In genomic region chr7:60047481-60048201, GRCm38 (mm10) we compare ENCODE assay signal across 11 mouse cellular contexts. TPM values are rescaled to one million over a fixed set of nuclear protein-coding genes. Genes with fewer than 3 reads are reported as not detected.
DNase-seq lines count a peak whose midpoint lies in the region; ATAC-seq and TF ChIP-seq lines count a peak whose summit lies in the region.
"Had no signal": no experiment of that assay in that cellular context is flagged by ENCODE, and none has a peak within 500 bp of the region (broad histone marks: within the 10 kb centered on the region; RNA-seq: fewer than 3 reads in every experiment).

No protein-coding gene starts in this region.

- no peak for TF ChIP-seq POLR2A in cerebellum, adult 2 months (IDR thresholded peaks at IDR 0.05; ENCODE audit: borderline replicate concordance, insufficient read depth, low read length)

- no peak for TF ChIP-seq CTCF in cerebellum, adult 2 months (IDR thresholded peaks at IDR 0.05; ENCODE audit: borderline replicate concordance, insufficient read depth, low read depth, low read length)
- TF ChIP-seq CTCF in liver, postnatal 0 days (IDR thresholded peaks at IDR 0.05; ENCODE audit: low read depth), result no peak

- H3K4me1 ChIP-seq in cerebellum, adult 2 months (ENCODE audit: control insufficient read depth, insufficient read depth, low read length), result no peaks in the 10 kb centered on the region
- H3K4me1 ChIP-seq in midbrain, embryonic 16.5 days (ENCODE audit: control insufficient read depth, insufficient read depth, low read length), result no peaks in the 10 kb centered on the region
- H3K4me1 ChIP-seq in liver, postnatal 0 days (ENCODE audit: insufficient read depth), result no peaks in the 10 kb centered on the region

- no peaks in the 10 kb centered on the region for H3K36me3 ChIP-seq in midbrain, embryonic 16.5 days (ENCODE audit: control insufficient read depth, insufficient read depth, low read length)
- H3K36me3 ChIP-seq in liver, postnatal 0 days (replicated peaks; ENCODE audit: insufficient read depth, low read length), result no peaks in the 10 kb centered on the region

- H3K4me2 ChIP-seq in midbrain, embryonic 16.5 days (ENCODE audit: low read length), result peak overlapping the region; percentile 33
- no peak overlapping the region for H3K4me2 ChIP-seq in liver, postnatal 0 days (ENCODE audit: low read depth, low read length)

- peak overlapping the region; percentile 36 for H3K9ac ChIP-seq in midbrain, embryonic 16.5 days (ENCODE audit: low read depth, low read length)
- no peak overlapping the region for H3K9ac ChIP-seq in liver, postnatal 0 days (replicated peaks)

- H3K27ac ChIP-seq in cerebellum, adult 2 months (ENCODE audit: insufficient read depth, low read length), result no peak overlapping the region
- H3K27ac ChIP-seq in midbrain, embryonic 16.5 days (ENCODE audit: low read length), result peak overlapping the region; percentile 59
- no peak overlapping the region for H3K27ac ChIP-seq in liver, postnatal 0 days (ENCODE audit: low read depth)
- H3K27ac ChIP-seq: heart, adult 2 months had no signal

- peak overlapping the region; percentile 15 for H3K4me3 ChIP-seq in cerebellum, adult 2 months (replicated peaks; ENCODE audit: insufficient read depth, low read depth, low read length)
- peak overlapping the region; percentile 36 for H3K4me3 ChIP-seq in midbrain, embryonic 16.5 days (ENCODE audit: low read depth, low read length)
- no peak overlapping the region for H3K4me3 ChIP-seq in liver, postnatal 0 days (ENCODE audit: low read depth, low read length)
- H3K4me3 ChIP-seq: heart, adult 2 months had no signal

- no peaks in the 10 kb centered on the region; the same call in 1 of the 2 replicates for H3K9me3 ChIP-seq in midbrain, embryonic 16.5 days (replicated peaks; ENCODE audit: control insufficient read depth, low read length, poor library complexity, severe bottlenecking)
- no peaks in the 10 kb centered on the region for H3K9me3 ChIP-seq in liver, postnatal 0 days (ENCODE audit: low read length)

- peak; percentile 78 to 83 for DNase-seq in cerebellum, adult 2 months
- peak; percentile 73 to 77 for DNase-seq in cerebellum, postnatal 36 days
- peak; percentile 66 to 69 for DNase-seq in layer of hippocampus, adult 8-10 months (ENCODE audit: low spot score in 2 of 2)
- DNase-seq in liver, postnatal 0 days, result no peak
- no peak for DNase-seq in lung, adult 18-20 months
- no peak for DNase-seq in kidney, adult 11 months
- DNase-seq: heart, adult 2 months; kidney, postnatal 14 days; lung, postnatal 4 days; thymus, postnatal 14 days had no signal

- no peaks in the 10 kb centered on the region for H3K27me3 ChIP-seq in cerebellum, adult 2 months (ENCODE audit: control insufficient read depth, insufficient read depth, low read length)
- no peaks in the 10 kb centered on the region for H3K27me3 ChIP-seq in midbrain, embryonic 16.5 days (ENCODE audit: control insufficient read depth, insufficient read depth, low read depth, low read length)
- H3K27me3 ChIP-seq in liver, postnatal 0 days (ENCODE audit: insufficient read depth, low read length), result no peaks in the 10 kb centered on the region

- 71% methylated on average over 6 of the region's 6 CpGs for WGBS in cerebellum, adult 2 months
- WGBS in midbrain, embryonic 16.5 days, result 54% methylated on average over 6 of the region's 6 CpGs
- 65% methylated on average over 6 of the region's 6 CpGs for WGBS in liver, postnatal 0 days (ENCODE audit: insufficient replicate concordance)

- TF ChIP-seq EP300 in liver, postnatal 0 days (IDR thresholded peaks at IDR 0.05; ENCODE audit: low read depth), result no peak

- ATAC-seq in midbrain, embryonic 16.5 days, result peak; percentile 87
- ATAC-seq in liver, postnatal 0 days, result no peak

RNA-seq across cellular contexts. Expression of gene Gm38393, which starts 42.8 kb away (rescaled TPM):
- polyA plus RNA-seq in cerebellum, adult 2 months (2012; rRNA removed), result 15.4 and 16.5 TPM in 2 replicates
- 10 to 100 TPM; 60.6 to 74.7 (median 68.2) TPM for total RNA-seq in layer of hippocampus, adult 8-10 months (2022)
- 3.1 and 3.6 TPM in 2 replicates for polyA plus RNA-seq in midbrain, embryonic 16.5 days (2015; fragmentation: Nextera tagmentation; extraction: Ambion mirVana)
- 0.02 and 0.04 TPM in 2 replicates for polyA plus RNA-seq in liver, postnatal 0 days (2015; fragmentation: Nextera tagmentation; extraction: Ambion mirVana)

RNA-seq across cellular contexts. Expression of gene Snurf, which starts 42.8 kb away (rescaled TPM):
- 4.8 TPM in 1 of 2 replicates, not detected in the other for polyA plus RNA-seq in cerebellum, adult 2 months (2012; rRNA removed)
- total RNA-seq in layer of hippocampus, adult 8-10 months (2022), result 1,000 to 10,000 TPM; 1,853 to 2,184 (median 1,974) TPM
- polyA plus RNA-seq in midbrain, embryonic 16.5 days (2015; fragmentation: Nextera tagmentation; extraction: Ambion mirVana), result 769 and 850 TPM in 2 replicates
- 3.7 and 7.0 TPM in 2 replicates for polyA plus RNA-seq in liver, postnatal 0 days (2015; fragmentation: Nextera tagmentation; extraction: Ambion mirVana)
- polyA plus RNA-seq: heart, adult 2 months had no signal

Comparison
In these comparisons a context has a peak if more than half of its experiments do, and no peak if none do; other contexts are left out.
1. DNase-seq: peak in cerebellum, adult 2 months (2 of 2), cerebellum, postnatal 36 days (2 of 2) and layer of hippocampus, adult 8-10 months (2 of 2); none in liver, postnatal 0 days (single experiment), lung, adult 18-20 months (0 of 2) and kidney, adult 11 months (single experiment).
2. RNA of gene Snurf, which starts 42.8 kb away (polyA plus RNA-seq): 769 to 850 TPM in midbrain, embryonic 16.5 days; 3.7 to 7.0 TPM in liver, postnatal 0 days and 4.8 TPM in cerebellum, adult 2 months; every median in the first group is over 10 times any median in the second.